Mouse (Mus musculus) right cerebral cortex, postnatal 36 days (tissue): ENCODE measurements at regions not wholly inside any gene's neighbourhood (a gene's known extent, or its start where the extent isn't known, plus 50 kb on each side); places are given as distances from the start of the nearest gene placed in this dataset.
A peak's percentile ranks its signal among the peaks of the same experiment; 100 is the strongest.
"Not testable (repeated sequence)": the region's sequence is repeated elsewhere in the genome, so short reads cannot be mapped to it uniquely, and the experiment has no call there.

Experiments used
- DNase-seq, 2 experiments: peaks; one replicate each; pipeline ENCODE4 v3.0.0; 2022; ENCODE audit warnings: low spot score in 2 of 2, mixed read lengths in 1 of 2

- no peak for DNase-seq
Measured at GRCm38 (mm10) chr6:50822236-50823151, 168.3 kb upstream of the Npvf start.

- no peak for DNase-seq
Measured at GRCm38 (mm10) chr6:50823220-50823910, 169.1 kb upstream of the Npvf start.

- DNase-seq, result no peak
Measured at GRCm38 (mm10) chr6:50824466-50824865, 170.2 kb upstream of the Npvf start.

GRCm38 (mm10) chr6:50831725-50832124, 177.5 kb upstream of the Npvf start:
- DNase-seq, result no peak

GRCm38 (mm10) chr6:50835997-50836625, 181.9 kb upstream of the Npvf start:
- no peak for DNase-seq

GRCm38 (mm10) chr6:50840826-50841225, 186.6 kb upstream of the Npvf start:
- DNase-seq, result no peak

GRCm38 (mm10) chr6:50845246-50845645, 191.0 kb upstream of the Npvf start:
- DNase-seq, result not testable (repeated sequence)

GRCm38 (mm10) chr6:50846740-50847516, 192.7 kb upstream of the Npvf start:
- no peak for DNase-seq

GRCm38 (mm10) chr6:50847548-50847947, 193.3 kb upstream of the Npvf start:
- DNase-seq, result no peak

GRCm38 (mm10) chr6:50859162-50859561, 204.9 kb upstream of the Npvf start:
- no peak for DNase-seq

GRCm38 (mm10) chr6:50877991-50878390, 223.8 kb upstream of the Npvf start:
- DNase-seq, result no peak

GRCm38 (mm10) chr6:50882298-50882697, 228.1 kb upstream of the Npvf start:
- DNase-seq, result no peak

- no peak for DNase-seq
Measured at GRCm38 (mm10) chr6:50882759-50883158, 228.5 kb upstream of the Npvf start.

GRCm38 (mm10) chr6:50885031-50885430, 230.8 kb upstream of the Npvf start:
- DNase-seq, result no peak

- no peak for DNase-seq
Measured at GRCm38 (mm10) chr6:50885771-50886360, 231.6 kb upstream of the Npvf start.

- DNase-seq, result peak; percentile 6 to 12
Measured at GRCm38 (mm10) chr6:50890370-50891204, 236.3 kb upstream of the Npvf start.

- DNase-seq, result no peak
Measured at GRCm38 (mm10) chr6:50891205-50891526, 236.9 kb upstream of the Npvf start.

- DNase-seq, result no peak
Measured at GRCm38 (mm10) chr6:50898792-50899191, 244.6 kb upstream of the Npvf start.

- DNase-seq, result no peak
Measured at GRCm38 (mm10) chr6:50915166-50916030, 261.2 kb upstream of the Npvf start.

GRCm38 (mm10) chr6:50918248-50918647, 264.0 kb upstream of the Npvf start:
- DNase-seq, result no peak
